Mouse (Mus musculus) frontal cortex, postnatal 10 days (tissue): Measurements from ENCODE around the gene Gabpb2.

ENCODE experiments used
- DNase-seq, 2 experiments: peaks; one replicate each; pipeline ENCODE4 v3.0.0; 2022; ENCODE audit warnings: low spot score in 2 of 2, mixed read lengths in 1 of 2

The Gabpb2 gene

GRCm38 (mm10) chr3:95194721-95195135 lies 23.0 kb downstream of the Gabpb2 start:
- DNase-seq: no peak

- no peak for DNase-seq
Measured at GRCm38 (mm10) chr3:95186888-95187287, 30.8 kb downstream of the Gabpb2 start.

- no peak for DNase-seq
Measured at GRCm38 (mm10) chr3:95186100-95186499, 31.6 kb downstream of the Gabpb2 start.

DNA sequence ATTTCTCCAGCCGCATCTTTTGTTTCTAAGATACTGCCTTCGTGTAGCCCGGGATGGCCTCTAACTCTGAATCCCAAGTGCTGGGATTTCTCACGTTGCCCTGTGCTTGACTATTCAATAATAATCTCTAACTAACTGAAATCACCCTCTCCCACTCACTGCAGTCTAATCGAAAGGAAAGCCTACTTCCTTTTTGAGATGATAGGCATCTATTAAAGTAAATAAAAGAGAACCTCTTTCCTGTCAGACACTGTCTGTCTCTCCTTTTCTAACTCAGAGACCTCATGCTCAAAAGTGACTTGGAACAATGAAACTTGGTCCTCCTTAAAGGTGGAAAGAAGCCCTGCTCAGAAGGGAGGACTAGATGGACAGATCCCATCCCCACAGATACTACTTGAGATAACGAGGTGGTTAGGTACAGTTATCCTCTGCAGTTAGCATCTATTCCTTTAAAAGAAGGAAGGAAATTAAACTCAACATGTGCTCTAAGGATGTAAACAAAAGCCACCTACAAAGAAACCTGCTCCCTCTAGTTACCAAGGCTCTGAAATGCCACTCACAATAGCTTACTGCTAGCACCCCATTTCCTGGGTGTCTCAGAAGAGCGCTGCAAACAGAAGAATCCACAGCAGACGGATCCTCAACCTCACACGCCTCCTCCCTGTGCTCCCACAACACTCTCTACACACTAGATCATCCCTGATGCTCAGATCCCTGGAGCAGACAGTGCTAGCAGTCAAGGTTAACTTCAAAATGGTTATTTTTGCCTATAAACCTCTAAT lies 32.7 kb downstream of the Gabpb2 start:
- DNase-seq: no peak

DNA sequence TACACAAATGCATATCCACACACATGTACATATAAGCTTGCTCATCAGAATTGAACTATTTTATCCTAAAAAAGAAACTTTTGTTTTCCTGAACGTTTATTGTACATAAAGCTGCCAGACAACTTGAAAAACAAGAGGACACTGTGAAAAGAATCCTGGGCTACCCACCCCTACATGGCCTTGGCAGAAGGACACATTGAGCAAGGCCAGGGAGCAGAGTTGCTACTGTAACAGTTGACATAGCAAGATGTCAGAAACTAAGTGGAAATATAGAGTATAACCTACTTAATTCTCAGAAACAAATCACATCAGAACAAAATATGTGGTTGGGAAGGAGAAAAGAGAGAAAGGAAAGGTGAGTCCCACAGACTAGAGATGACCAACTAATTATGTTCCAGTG lies 35.9 kb downstream of the Gabpb2 start:
- no peak for DNase-seq

GRCm38 (mm10) chr3:95179890-95180289 lies 37.8 kb downstream of the Gabpb2 start:
- no peak for DNase-seq

DNA sequence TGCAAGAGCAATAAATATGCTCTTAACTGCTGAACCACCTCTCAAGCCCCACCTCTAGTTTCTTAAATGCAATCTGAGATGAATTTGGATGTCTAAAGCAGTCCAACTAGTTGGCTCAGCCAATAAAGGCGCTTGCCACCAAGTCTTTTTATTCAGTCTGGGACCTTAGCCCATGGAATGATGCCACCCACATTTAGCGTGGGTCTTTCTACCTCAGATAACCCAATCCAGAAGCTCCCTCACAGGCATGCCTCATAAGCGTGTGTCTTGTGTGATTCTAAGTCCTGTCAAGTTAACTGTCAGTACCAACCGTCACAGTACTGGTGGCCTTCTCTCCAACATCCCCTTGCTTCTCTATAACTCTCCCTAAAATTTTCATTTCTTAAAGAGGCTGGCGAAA lies 38.8 kb downstream of the Gabpb2 start:
- DNase-seq: peak in 1 of 2 experiments; percentile 20

GRCm38 (mm10) chr3:95177583-95177982 lies 40.1 kb downstream of the Gabpb2 start:
- no peak for DNase-seq

- DNase-seq: no peak
Measured at GRCm38 (mm10) chr3:95176500-95176899, 41.2 kb downstream of the Gabpb2 start.

- DNase-seq: peak in 1 of 2 experiments; percentile 80
Measured at GRCm38 (mm10) chr3:95174011-95174592, 43.6 kb downstream of the Gabpb2 start.

DNA sequence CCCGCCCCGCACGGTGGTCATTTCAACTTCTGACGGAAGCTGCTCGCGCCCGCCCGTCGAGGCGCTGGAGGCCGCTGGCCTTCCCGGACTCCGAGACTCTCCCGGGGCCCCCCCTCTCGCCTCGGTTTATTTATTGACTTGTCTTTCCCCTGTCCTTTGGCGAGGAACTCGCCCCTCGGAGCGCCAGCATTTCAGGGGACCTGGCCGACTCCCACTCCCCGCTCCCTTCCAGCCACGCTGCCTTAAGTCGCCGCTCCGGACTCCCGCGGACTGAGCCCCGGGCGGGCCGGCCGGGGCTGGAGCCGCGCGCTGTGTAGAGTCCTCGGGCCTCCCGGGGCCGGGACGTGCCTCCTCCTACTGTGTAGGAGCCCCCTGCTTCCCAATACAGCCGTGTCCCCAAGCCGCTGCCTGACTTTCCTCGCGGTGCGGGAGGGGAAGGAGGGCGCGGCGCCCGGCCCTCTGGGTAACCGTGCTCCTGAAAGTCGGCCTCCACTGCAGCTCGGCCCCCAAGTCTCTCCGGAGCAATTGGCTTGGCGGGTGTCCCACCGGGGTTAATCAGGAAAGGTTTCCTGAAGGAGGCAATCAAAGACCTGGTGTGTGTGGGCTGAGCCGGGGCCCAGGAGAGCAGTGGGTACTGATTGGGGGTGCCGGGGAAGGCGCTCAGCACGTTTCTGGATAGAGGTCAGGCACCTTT lies 44.3 kb downstream of the Gabpb2 start:
- peak in 1 of 2 experiments; percentile 29 for DNase-seq

DNA sequence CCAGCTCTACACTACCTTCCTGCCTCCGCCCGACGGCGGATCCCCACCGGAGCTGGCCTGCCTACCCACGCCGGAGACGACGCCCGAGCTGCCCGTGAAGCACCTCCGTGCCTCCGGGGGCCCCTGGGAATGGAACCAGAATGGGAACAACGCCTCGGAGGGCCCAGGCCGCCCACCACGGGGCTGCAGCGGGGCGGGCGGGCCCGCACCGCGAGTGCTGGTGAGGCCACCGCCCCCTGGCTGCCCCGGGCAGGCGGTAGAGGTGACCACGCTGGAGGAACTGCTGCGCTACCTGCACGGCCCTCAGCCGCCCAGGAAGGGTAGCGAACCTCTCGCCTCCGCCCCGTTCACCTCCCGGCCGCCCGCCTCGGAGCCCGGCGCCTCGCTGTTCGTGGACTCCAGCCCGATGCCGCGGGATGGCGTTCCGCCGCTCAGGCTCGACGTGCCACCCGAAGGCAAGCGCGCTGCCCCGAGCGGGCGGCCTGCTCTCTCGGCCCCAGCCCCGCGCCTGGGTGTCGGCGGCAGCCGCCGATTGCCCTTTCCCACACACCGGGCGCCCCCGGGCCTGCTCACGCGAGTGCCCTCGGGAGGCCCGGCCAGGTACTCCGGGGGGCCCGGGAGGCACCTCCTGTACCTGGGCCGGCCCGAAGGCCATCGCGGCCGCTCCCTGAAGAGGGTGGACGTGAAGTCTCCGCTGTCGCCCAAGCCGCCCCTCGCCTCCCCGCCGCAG lies 45.0 kb downstream of the Gabpb2 start:
- no peak for DNase-seq

DNA sequence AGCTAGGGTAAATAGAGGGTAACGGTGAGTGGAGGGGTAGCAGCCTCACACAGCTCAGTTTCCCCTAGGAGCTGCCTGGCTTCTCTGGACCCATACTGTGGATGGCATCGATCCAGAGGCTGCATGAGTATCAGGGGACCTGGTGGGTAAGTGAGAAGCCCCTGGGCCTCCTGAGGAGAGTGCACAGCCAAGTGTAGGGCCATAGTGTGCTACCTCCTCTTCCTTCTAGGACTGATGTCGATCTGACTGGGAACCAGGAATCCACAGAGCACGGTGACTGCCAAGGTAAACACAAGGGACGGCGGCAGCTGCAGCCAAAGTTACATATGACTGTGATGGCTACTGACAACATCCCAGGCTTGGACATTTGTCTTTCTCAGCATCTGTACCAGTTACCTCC lies 46.6 kb downstream of the Gabpb2 start:
- no peak for DNase-seq

DNA sequence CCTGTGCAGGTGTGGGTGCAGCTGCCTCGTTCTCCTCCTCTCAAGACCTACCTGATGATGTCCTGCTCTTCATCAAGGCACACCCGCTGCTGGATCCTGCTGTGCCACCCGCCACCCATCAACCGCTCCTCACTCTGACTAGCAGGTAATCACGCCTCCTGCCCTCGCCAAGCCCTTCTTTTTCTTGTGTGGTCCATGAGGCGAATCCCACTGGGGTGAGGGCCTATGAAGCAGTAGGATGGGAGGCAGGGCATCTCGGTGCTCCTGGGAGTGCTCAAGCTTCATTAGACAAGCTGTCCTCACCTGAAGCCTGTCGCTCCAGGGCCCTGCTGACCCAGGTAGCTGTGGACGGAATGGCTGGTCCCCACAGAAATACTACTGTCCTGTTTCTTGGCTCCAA lies 47.7 kb downstream of the Gabpb2 start:
- DNase-seq: no peak

DNA sequence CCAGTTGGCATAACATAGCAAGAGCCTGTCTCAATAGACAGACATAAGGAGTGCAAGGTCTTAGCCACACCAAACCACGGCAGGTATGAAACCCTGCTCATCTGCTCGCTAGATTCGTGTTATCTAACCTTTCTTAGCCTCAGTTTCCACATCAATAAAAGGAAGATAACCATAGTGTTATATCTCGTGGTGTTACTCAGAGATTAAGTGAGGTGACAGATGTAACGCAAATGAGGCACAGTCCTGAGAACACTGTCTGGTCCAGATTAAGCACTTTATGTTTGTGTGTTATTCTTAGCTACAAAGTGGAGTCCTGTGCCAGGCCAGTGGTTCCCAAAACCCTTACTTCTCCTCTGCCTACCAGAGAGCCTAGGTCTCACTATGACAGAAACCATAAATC lies 52.9 kb downstream of the Gabpb2 start:
- DNase-seq: no peak

GRCm38 (mm10) chr3:95164256-95164550 lies 53.5 kb downstream of the Gabpb2 start:
- DNase-seq: no peak

GRCm38 (mm10) chr3:95163419-95164255 lies 54.1 kb downstream of the Gabpb2 start:
- no peak for DNase-seq

DNA sequence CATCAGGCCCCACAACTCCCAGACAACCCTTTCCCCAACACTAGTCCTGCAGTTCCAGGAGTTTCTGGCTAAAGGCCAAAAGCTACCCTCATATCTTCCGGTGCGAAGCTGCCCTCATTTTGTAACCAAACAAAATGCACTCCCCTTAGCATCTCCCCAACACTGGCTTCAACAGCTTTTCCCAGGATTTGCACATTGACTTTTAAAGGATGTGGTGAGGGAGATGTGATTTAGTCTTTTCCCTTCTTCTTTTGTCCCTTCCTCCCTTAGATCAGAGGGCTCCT lies 55.4 kb downstream of the Gabpb2 start:
- DNase-seq: no peak

GRCm38 (mm10) chr3:95161618-95162344 lies 55.9 kb downstream of the Gabpb2 start:
- DNase-seq: no peak

DNA sequence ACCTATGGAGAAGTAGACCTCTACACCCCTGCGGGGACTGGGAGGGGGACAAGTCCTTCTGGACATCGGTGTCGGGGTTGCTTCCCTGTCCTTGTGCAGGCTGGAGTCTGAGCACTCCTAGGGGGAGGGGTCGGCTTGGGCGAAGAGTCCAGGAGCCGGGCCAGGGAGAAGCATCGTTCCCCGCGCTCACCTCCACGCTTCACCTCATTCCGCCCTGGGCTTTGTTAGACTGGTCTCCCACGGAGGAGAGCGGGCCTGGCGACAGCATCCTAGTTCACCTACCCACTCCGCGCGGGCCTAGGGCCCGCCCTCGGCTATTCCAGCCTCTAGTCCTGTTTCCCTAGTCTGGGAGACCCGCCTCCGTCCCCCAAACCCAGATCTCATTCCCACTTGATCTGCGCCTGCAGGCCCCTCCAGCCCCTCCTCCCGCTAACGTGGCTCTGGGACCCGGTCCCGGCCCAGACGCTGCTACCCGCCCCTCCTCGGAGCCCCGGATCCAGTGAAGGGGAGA lies 56.6 kb downstream of the Gabpb2 start:
- DNase-seq: peak in 1 of 2 experiments; percentile 12
